Mouse (Mus musculus) forebrain, embryonic 15.5 days (tissue): ENCODE data around the gene Apba3. TPM values are rescaled to one million over a fixed set of nuclear protein-coding genes. Genes with fewer than 3 reads are reported as not detected.
A peak's percentile ranks its signal among the peaks of the same experiment; 100 is the strongest.

ENCODE experiments used
- ATAC-seq: fragments of 200-750 bp; cut with Nextera tagmentation; replicated peaks from 2 replicates; pipeline ENCODE4 v1.8.0; 2017; ENCODE audit warnings: mild to moderate bottlenecking, moderate TSS enrichment, moderate library complexity
- H3K27ac ChIP-seq: fragments of 300-500 bp; sonication (generic); replicated peaks from 2 replicates; pipeline ENCODE4 v1.5.1; 2015; ENCODE audit warnings: mild to moderate bottlenecking, inconsistent platforms
- H3K27me3 ChIP-seq: fragments of 300-500 bp; sonication (generic); 2 replicates; pipeline ENCODE4 v1.6.1; 2015; ENCODE audit warnings: inconsistent platforms
- H3K36me3 ChIP-seq: fragments of 300-500 bp; sonication (generic); 2 replicates; pipeline ENCODE4 v1.6.1; 2015; ENCODE audit warnings: mild to moderate bottlenecking, inconsistent platforms
- H3K4me1 ChIP-seq: fragments of 300-500 bp; sonication (generic); 2 replicates; pipeline ENCODE4 v1.6.1; 2015; ENCODE audit warnings: inconsistent platforms
- H3K4me2 ChIP-seq: fragments of 300-500 bp; sonication (generic); replicated peaks from 2 replicates; pipeline ENCODE4 v1.6.1; 2015; ENCODE audit warnings: mild to moderate bottlenecking, inconsistent platforms
- H3K4me3 ChIP-seq: fragments of 300-500 bp; sonication (generic); 2 replicates; pipeline ENCODE4 v1.5.1; 2015; ENCODE audit warnings: mild to moderate bottlenecking, inconsistent platforms
- H3K9ac ChIP-seq: fragments of 300-500 bp; sonication (generic); replicated peaks from 2 replicates; pipeline ENCODE4 v1.6.1; 2015; ENCODE audit warnings: mild to moderate bottlenecking, inconsistent platforms
- H3K9me3 ChIP-seq: fragments of 300-500 bp; sonication (generic); 2 replicates; pipeline ENCODE4 v1.6.1; 2016; ENCODE audit warnings: inconsistent platforms
- WGBS: fragments of 180-500 bp; shearing (Covaris S2); methylation state at CpG from one replicate; pipeline ENCODE4 v1.1.7; 2015; ENCODE audit warnings: mixed read lengths; 5-methylcytosine and 5-hydroxymethylcytosine counted together
- polyA plus RNA-seq: library from polyadenylated mRNA; unstranded; fragments of >200 nt; fragmentation: Nextera tagmentation; extraction: Ambion mirVana; gene quantifications from 2 replicates; pipeline ENCODE4 v1.2.1, GENCODE M21; 2015

The Apba3 gene
- polyA plus RNA-seq, 1 experiment from 2014 or later: 37.5 TPM

- 0 out of 2 replicates have a peak, but pooled peaks cover 3% of the 10 kb centered on the region for H3K9me3 ChIP-seq
- H3K36me3 ChIP-seq: 0 out of 2 replicates have a peak, but pooled peaks cover 3% of the 10 kb centered on the region
- peak; percentile 17; the same call in 1 of the 2 replicates for ATAC-seq
- H3K27me3 ChIP-seq: peaks cover 21% of the 10 kb centered on the region
- H3K4me1 ChIP-seq: peaks cover 34% of the 10 kb centered on the region
- peak overlapping the region; percentile 58 for H3K9ac ChIP-seq
- peak overlapping the region; percentile 56 for H3K4me3 ChIP-seq
- no peak overlapping the region for H3K27ac ChIP-seq
- 2% methylated on average over 62 of the region's 62 CpGs for WGBS
- peak overlapping the region; percentile 84 for H3K4me2 ChIP-seq
These were observed 9.4 kb upstream of the Apba3 start for GRCm38 (mm10) chr10:81257158-81258039.

DNA sequence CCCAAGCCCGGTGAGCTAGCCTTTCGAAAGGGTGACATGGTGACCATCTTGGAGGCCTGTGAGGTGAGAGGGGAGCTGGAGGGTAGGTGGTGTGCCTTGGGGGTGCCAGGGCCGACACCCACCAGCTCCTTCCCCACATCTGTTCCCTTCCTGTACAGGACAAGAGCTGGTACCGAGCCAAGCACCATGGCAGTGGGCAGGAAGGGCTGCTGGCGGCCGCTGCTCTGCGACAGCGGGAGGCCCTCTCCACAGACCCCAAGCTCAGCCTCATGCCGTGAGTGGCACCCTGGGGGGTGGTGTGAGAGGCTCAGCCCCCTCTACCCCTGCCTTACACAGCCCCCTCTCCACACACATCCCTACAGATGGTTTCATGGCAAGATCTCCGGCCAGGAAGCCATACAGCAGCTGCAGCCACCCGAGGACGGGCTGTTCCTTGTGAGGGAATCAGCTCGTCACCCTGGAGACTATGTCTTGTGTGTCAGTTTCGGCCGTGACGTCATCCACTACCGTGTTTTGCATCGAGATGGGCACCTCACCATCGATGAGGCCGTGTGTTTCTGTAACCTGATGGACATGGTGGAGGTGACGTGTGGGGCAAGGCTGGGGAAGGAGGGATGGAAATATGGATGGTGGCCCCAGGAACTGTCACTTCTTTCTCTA is 7.4 kb upstream of the Apba3 start:
- ATAC-seq: 0 out of 2 replicates have a peak, but pooled peaks have one; percentile 5
- 43% methylated on average over 18 of the region's 21 CpGs for WGBS
- Histone ChIP-seq H3K36me3 (0 out of 2 replicates have a peak, but pooled peaks cover 3% of the 10 kb centered on the region), H3K9ac (no peak overlapping the region; the same call in 1 of the 2 replicates), H3K27ac (no peak overlapping the region), H3K4me1 (peaks cover 24% of the 10 kb centered on the region), H3K9me3 (0 out of 2 replicates have a peak, but pooled peaks cover 3% of the 10 kb centered on the region), H3K27me3 (peaks cover 21% of the 10 kb centered on the region), H3K4me2 (no peak overlapping the region), H3K4me3 (no peak overlapping the region)

DNA sequence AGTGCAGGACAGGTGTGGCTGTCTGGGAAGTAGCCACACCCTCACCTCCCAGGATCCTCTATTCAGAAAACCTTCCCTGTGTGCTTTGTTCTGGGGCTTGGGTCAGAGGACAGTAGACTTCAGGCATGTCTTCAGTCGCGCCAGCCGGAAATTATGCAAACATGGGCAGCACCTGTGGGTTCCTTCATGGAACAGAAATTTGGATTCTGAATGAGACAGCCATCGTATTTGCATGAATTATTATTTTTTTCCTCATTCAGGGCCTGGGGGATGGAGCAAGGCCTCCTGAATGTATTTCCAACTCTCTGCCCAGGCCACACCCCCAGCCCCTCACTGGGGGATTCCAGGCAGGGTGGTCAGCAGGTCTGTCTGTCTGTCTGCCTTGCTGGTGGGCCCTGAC is 5.7 kb upstream of the Apba3 start:
- peaks cover 32% of the 10 kb centered on the region for H3K4me1 ChIP-seq
- H3K27ac ChIP-seq: no peak overlapping the region
- ATAC-seq: no peak
- H3K36me3 ChIP-seq: 0 out of 2 replicates have a peak, but pooled peaks cover 3% of the 10 kb centered on the region
- 0 out of 2 replicates have a peak, but pooled peaks cover 3% of the 10 kb centered on the region for H3K9me3 ChIP-seq
- peaks cover 15% of the 10 kb centered on the region for H3K27me3 ChIP-seq
- no peak overlapping the region for H3K4me2 ChIP-seq
- H3K9ac ChIP-seq: no peak overlapping the region
- WGBS: 94% methylated on average over 4 of the region's 4 CpGs
- H3K4me3 ChIP-seq: no peak overlapping the region

- Histone ChIP-seq H3K4me2 (peak overlapping the region; percentile 53), H3K27me3 (no peaks in the 10 kb centered on the region), H3K4me3 (no peak overlapping the region), H3K36me3 (0 out of 2 replicates have a peak, but pooled peaks cover 3% of the 10 kb centered on the region), H3K27ac (no peak overlapping the region), H3K4me1 (peaks cover 32% of the 10 kb centered on the region), H3K9me3 (0 out of 2 replicates have a peak, but pooled peaks cover 2% of the 10 kb centered on the region), H3K9ac (no peak overlapping the region)
- no peak for ATAC-seq
- WGBS: 95% methylated on average over 8 of the region's 8 CpGs
These were observed 1.2 kb upstream of the Apba3 start for GRCm38 (mm10) chr10:81265540-81265939.

DNA sequence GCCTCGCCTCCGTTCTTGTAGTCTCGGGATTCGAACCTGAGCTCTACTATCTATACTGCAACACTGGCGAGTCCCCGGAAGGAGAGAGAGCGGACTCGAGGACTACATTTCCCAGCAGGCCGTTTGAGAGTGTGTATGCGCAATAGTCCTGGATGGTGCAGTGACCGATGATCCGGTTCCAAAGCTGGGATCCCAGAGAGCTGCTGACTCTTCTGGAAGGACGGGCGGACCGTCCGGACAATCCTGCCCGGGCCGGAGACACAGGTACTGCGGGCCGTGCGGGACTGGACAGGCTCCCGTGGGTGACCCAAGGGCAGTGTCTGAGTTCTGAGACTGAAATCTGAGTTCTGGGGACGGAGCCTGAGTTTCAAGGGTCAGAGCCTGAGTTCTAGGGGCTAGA is 1.3 kb downstream of the Apba3 start:
- 5% methylated on average over 23 of the region's 23 CpGs for WGBS
- Histone ChIP-seq H3K4me2 (peak overlapping the region; percentile 69), H3K36me3 (peaks cover 19% of the 10 kb centered on the region; the same call in 1 of the 2 replicates), H3K27me3 (no peaks in the 10 kb centered on the region), H3K4me1 (peaks cover 32% of the 10 kb centered on the region), H3K9ac (peak overlapping the region; percentile 73), H3K27ac (no peak overlapping the region), H3K9me3 (no peaks in the 10 kb centered on the region), H3K4me3 (peak overlapping the region; percentile 57)
- ATAC-seq: peak; percentile 46; the same call in 1 of the 2 replicates

DNA sequence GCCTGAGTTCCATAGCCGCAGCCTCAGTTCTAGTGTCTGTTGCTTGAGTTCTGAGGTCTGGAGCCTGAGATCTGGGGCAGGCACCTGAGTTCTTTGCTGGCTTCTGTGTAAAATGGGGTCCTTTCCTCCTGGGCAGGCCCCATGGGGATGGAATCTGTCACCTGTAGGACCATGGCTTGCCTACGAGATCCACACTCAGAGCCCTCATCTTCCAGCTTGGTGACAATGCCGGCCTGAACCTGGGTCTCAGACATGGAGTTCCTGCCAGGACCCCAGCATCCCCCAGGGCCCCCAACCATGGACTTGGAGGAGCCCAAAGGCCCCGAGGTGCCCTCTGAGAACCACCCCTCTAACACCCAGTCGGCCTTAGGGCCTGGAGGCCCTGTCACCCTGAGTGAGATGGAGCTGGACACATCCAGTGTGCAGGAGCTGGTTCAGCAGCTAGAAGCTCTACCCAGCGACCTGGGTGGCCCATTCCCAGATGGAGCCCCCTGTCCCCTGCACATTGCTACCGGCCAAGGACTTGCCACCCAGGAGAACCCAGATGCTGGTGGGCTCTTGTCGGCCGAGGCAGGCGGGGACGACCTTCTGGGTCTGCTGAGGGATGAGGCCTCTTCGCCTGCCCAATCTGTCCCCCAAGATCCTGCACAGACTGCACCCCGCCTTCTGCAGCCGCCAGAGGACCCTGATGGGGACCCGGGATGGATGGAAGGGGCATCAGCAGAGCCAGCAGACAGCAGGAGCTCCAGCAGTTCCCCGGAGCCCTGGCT is 2.1 kb downstream of the Apba3 start:
- Histone ChIP-seq H3K4me1 (peaks cover 32% of the 10 kb centered on the region), H3K4me2 (peak overlapping the region; percentile 69), H3K27me3 (no peaks in the 10 kb centered on the region), H3K36me3 (peaks cover 24% of the 10 kb centered on the region; the same call in 1 of the 2 replicates), H3K27ac (no peak overlapping the region), H3K9ac (peak overlapping the region; percentile 73), H3K9me3 (no peaks in the 10 kb centered on the region), H3K4me3 (peak overlapping the region; percentile 57)
- 80% methylated on average over 16 of the region's 16 CpGs for WGBS
- ATAC-seq: no peak

- no peak overlapping the region for H3K4me2 ChIP-seq
- peaks cover 17% of the 10 kb centered on the region for H3K4me1 ChIP-seq
- H3K4me3 ChIP-seq: no peak overlapping the region
- no peaks in the 10 kb centered on the region for H3K27me3 ChIP-seq
- no peaks in the 10 kb centered on the region for H3K9me3 ChIP-seq
- H3K27ac ChIP-seq: no peak overlapping the region
- no peak overlapping the region for H3K9ac ChIP-seq
- WGBS: 93% methylated on average over 21 of the region's 21 CpGs
- no peak for ATAC-seq
- peaks cover 24% of the 10 kb centered on the region; the same call in 1 of the 2 replicates for H3K36me3 ChIP-seq
These were observed 5.6 kb downstream of the Apba3 start for GRCm38 (mm10) chr10:81272356-81272755.

- WGBS: 94% methylated on average over 19 of the region's 19 CpGs
- Histone ChIP-seq H3K4me3 (no peak overlapping the region), H3K27me3 (no peaks in the 10 kb centered on the region), H3K36me3 (peaks cover 24% of the 10 kb centered on the region; the same call in 1 of the 2 replicates), H3K27ac (no peak overlapping the region), H3K9ac (no peak overlapping the region), H3K4me1 (peaks cover 4% of the 10 kb centered on the region), H3K4me2 (no peak overlapping the region), H3K9me3 (no peaks in the 10 kb centered on the region)
- ATAC-seq: no peak
These were observed 7.1 kb downstream of the Apba3 start for GRCm38 (mm10) chr10:81273842-81274241.

DNA sequence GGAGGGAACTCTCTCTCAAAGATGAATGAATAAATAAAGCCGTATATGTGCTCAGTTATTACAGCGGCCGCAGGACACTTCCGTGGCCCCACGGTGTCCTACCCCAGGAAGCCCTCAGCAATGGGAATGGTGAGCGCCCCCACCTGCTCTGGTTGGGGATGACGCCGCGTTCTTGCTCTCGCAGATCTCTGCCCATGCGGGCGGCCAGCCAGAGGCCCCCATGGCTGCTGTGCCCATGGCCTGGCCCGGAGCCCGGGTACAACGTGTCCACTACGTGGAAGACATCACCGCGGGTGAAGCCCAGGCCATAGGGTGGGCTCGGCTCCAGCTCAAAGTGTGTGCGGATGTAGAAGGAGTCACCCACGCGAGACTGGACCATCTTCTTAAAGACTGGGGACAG is 10.9 kb downstream of the Apba3 start:
- no peak overlapping the region for H3K4me3 ChIP-seq
- H3K4me1 ChIP-seq: no peaks in the 10 kb centered on the region
- no peak overlapping the region for H3K9ac ChIP-seq
- no peak overlapping the region for H3K4me2 ChIP-seq
- ATAC-seq: no peak
- 84% methylated on average over 22 of the region's 22 CpGs for WGBS
- peaks cover 10% of the 10 kb centered on the region; the same call in 1 of the 2 replicates for H3K36me3 ChIP-seq
- H3K9me3 ChIP-seq: no peaks in the 10 kb centered on the region
- no peaks in the 10 kb centered on the region for H3K27me3 ChIP-seq
- no peak overlapping the region for H3K27ac ChIP-seq

GRCm38 (mm10) chr10:81279496-81279895 is 12.7 kb downstream of the Apba3 start:
- Histone ChIP-seq H3K9me3 (no peaks in the 10 kb centered on the region), H3K36me3 (no peaks in the 10 kb centered on the region), H3K27ac (no peak overlapping the region), H3K4me1 (no peaks in the 10 kb centered on the region), H3K4me3 (no peak overlapping the region), H3K27me3 (no peaks in the 10 kb centered on the region), H3K4me2 (no peak overlapping the region), H3K9ac (no peak overlapping the region)
- 50% methylated on average over 10 of the region's 10 CpGs for WGBS
- no peak for ATAC-seq

GRCm38 (mm10) chr10:81284189-81284588 is 17.4 kb downstream of the Apba3 start:
- WGBS: 63% methylated on average over 6 of the region's 6 CpGs
- H3K9ac ChIP-seq: no peak overlapping the region
- H3K27ac ChIP-seq: no peak overlapping the region
- H3K4me3 ChIP-seq: no peak overlapping the region
- peaks cover 12% of the 10 kb centered on the region; the same call in 1 of the 2 replicates for H3K4me1 ChIP-seq
- H3K27me3 ChIP-seq: peaks cover 7% of the 10 kb centered on the region; the same call in 1 of the 2 replicates
- no peaks in the 10 kb centered on the region for H3K9me3 ChIP-seq
- H3K36me3 ChIP-seq: no peaks in the 10 kb centered on the region
- no peak overlapping the region for H3K4me2 ChIP-seq
- no peak for ATAC-seq
